Mouse (Mus musculus): ENCODE measurements around the gene Gipc1.
A peak's percentile ranks its signal among the peaks of the same experiment; 100 is the strongest.

Gipc1 gene

GRCm38 (mm10) chr8:83652030-83652743 is at the start of gene Gipc1:
Gipc1 (plus strand) TSS chr8:83652677.
- peak; percentile 95 to 97 for DNase-seq (ENCODE audit: low spot score in 2 of 2)

DNA sequence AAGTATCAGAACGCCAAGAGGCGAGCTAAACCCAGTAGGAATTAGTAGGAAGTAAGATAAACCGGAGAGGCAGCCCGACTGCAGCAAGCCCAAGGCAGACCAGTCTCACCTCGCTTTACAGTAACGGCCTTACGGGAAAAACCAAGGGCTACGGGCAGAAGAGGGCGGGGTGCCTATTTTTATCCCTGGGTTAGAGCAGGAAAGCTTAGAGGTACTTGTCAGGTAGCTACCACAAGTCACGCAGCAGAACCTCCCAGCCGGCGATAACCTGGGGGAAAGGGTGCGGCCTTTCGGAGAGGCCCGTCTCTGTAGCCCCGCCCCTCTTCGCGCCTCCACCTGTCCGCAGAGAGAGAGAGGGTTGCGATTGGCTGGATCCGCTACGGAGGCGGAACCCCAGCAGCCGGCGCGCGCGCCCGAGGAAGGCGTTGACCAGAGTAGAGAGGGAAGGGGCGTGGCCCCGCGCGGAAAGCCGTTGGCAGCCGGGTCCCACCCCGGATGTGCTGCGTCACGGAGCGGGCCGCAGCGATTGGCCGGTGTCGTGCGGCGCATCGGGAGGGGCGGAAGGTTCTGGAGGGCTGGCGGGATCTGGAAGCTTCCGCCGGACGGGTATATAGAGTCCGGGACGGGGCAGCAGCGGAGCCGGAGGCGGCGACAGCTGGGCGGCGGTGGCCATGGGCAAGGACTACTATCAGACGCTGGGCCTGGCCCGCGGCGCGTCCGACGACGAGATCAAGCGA is 44.6 kb upstream of the Gipc1 start, which contains the start of the genes Tecr and Dnajb1:
Gene Tecr (minus strand): TSS at position 311 of the 737 bp plus-strand sequence.
Gene Dnajb1 (plus strand): TSS at position 533 of the 737 bp plus-strand sequence.
- DNase-seq (ENCODE audit: low spot score in 2 of 2): peak; percentile 100

- DNase-seq (ENCODE audit: low spot score in 2 of 2): peak; percentile 78 to 81
Measured at GRCm38 (mm10) chr8:83608398-83608829, 44.1 kb upstream of the Gipc1 start.

- no peak for DNase-seq (ENCODE audit: low spot score in 2 of 2)
Measured at GRCm38 (mm10) chr8:83609086-83609485, 43.4 kb upstream of the Gipc1 start.

DNA sequence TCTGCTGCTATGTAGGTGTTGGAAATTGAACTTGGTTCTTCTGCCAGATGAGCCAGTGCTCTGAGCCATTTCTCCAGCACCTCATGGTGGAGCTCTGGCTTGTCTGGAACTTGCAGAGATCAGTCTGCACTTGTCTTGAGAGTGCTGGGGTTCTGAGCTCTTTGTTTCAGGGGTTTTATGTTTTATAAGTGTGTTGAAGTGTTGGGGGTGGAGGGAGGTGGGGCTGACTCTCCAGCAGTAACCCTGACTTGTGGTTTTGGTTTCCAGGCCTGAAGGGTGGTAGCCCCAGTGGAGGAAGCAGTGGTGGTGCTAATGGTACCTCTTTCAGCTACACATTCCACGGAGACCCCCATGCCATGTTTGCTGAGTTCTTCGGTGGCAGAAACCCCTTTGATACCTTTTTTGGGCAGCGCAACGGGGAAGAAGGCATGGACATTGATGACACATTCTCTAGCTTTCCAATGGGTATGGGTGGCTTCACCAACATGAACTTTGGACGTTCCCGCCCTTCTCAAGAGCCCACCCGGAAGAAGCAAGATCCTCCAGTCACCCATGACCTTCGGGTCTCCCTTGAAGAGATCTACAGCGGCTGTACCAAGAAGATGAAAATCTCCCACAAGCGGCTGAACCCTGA is 42.8 kb upstream of the Gipc1 start:
- no peak for DNase-seq (ENCODE audit: low spot score in 2 of 2)

DNA sequence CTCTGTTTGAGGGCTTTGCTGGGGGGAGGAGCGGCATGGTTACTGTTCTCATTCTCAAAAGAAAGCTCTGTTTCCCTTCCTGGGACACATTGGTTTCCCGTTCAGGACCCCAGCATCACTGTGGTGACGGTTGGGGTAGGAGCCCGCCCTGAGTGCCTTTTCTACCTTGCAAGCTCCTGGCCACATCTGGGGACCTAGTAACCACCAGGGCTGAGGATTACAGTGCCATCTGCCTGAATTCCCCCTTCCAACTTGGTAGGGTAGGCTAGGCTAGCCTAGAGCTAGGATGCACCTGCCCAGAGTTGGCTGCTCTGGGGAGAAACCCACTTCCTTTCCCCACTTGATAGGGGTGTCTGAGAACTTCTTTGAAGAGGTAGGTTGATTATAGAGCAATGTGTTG is 40.6 kb upstream of the Gipc1 start:
- no peak for DNase-seq (ENCODE audit: low spot score in 2 of 2)

DNA sequence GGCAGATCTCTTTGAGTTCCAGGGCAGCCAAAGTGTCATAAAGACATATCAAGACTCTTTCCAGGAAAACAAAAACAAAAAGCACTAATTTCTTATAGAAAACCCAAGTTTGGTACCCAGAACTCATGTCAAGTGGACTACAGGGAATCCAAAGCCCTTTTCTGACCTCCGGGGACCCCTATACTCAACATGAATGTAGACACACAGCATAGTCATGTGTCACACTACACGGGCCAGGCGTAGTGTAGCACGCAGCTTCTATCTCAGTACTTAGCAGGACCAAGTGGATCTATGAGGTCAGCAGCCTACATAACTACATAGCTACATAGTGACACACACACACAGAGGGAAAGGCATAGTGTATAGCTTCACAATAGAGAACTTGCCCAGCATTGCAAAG is 38.8 kb upstream of the Gipc1 start:
- DNase-seq (ENCODE audit: low spot score in 2 of 2): no peak

DNA sequence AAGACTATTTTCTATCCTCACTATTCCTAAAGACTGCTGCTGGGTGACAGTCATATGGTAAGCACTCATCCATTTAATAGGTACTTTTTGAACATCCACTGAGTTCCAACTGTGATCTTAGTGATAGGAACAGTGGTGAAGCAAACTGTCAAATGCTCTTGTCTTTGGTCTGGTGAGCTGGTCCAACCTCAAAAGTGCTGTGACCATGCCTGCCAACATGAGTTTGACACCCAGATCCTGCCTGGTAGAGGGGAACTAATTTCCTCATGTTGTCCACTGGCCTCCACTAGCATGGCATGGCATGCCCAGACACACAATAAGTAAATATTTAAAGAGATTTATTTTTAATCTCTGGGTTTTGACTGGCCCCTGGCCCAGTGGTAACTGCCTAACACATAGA is 35.9 kb upstream of the Gipc1 start:
- DNase-seq (ENCODE audit: low spot score in 2 of 2): no peak

GRCm38 (mm10) chr8:83617111-83617510 is 35.4 kb upstream of the Gipc1 start:
- no peak for DNase-seq (ENCODE audit: low spot score in 2 of 2)

GRCm38 (mm10) chr8:83618566-83618965 is 33.9 kb upstream of the Gipc1 start:
- no peak for DNase-seq (ENCODE audit: low spot score in 2 of 2)

GRCm38 (mm10) chr8:83619568-83620285 is 32.8 kb upstream of the Gipc1 start:
- DNase-seq (ENCODE audit: low spot score in 2 of 2): no peak

- DNase-seq (ENCODE audit: low spot score in 2 of 2): no peak
Measured at GRCm38 (mm10) chr8:83621691-83622388, 30.6 kb upstream of the Gipc1 start.

- DNase-seq (ENCODE audit: low spot score in 2 of 2): peak; percentile 82 to 86
Measured at GRCm38 (mm10) chr8:83622389-83622989, 30.0 kb upstream of the Gipc1 start.

DNA sequence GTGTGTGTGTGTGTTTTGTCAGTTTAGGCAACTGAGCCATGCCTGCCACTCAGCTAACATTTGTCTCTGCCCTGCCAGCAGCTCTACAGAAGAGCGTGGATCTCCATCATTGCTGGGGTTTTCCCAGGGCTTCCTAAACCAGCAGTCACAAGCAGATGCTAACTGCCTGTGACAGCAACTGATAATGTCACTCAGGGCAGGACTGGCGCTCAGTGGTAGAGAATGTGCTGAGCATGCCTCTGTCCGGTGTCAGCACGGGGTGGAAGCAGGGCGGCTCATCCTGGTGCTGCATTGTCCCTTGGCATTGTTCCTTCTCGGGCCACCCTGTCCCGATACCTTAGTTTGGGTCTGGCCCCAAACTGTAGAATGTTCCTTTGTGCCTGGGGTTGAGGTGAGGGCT is 28.9 kb upstream of the Gipc1 start:
- DNase-seq (ENCODE audit: low spot score in 2 of 2): no peak

- no peak for DNase-seq (ENCODE audit: low spot score in 2 of 2)
Measured at GRCm38 (mm10) chr8:83624739-83625138, 27.7 kb upstream of the Gipc1 start.

DNA sequence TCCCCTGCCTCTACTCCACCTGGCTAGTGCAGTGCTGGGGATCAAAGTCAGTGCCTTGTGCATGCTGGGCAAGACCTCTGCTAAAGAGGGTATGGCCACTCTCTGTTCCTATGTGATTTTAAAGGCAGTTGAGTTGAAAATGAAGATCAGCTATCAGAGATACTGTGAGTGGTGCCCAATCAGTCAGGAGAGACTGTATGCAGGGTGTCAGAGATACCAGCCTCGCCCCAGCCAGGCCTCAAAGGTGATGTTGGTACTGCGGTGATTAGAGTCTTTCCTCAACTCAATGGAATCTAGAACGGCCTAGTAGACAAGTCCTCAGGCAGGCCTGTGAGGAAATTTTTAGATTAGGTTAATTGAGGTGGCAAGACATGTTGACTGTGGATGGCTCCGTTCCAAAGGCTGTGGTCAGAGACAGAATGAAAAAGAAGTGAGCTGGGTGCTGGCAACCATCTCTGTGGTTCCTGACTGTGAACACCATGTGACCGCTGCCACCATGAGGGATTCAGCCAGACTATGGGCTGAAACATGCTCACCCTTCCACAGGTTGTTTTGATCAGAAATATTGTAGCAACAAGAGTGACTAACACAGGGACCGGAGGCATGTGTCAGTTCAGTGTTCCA is 26.7 kb upstream of the Gipc1 start:
- no peak for DNase-seq (ENCODE audit: low spot score in 2 of 2)

DNA sequence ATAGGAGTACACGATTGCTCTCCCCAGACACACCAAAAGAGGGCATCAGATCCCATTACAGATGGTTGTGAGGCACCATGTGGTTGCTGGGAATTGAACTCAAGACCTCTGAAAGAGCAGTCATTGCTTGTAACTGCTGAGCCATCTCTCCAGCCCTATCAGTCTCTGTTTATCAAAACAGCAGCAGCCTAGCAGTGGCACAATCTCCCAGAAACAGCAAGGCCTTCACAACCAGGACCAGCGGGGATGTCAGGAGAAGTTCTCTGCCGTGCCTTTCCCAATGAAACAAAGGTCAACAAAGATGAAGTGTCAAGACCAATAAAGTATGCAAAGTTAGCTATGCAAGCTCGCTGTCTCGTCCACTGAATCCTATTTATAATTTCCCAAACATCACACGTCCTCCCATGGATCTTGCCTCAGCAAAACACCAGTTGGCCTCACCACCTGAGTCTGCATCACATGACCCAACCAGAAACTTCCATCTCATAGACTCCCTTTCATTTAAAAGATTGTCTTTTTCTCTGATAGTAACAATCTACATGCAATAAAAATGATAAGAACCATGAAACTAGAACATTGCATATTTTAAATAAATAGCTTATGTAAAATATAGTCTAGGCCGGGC is 20.3 kb upstream of the Gipc1 start:
- no peak for DNase-seq (ENCODE audit: low spot score in 2 of 2)

- no peak for DNase-seq (ENCODE audit: low spot score in 2 of 2)
Measured at GRCm38 (mm10) chr8:83638856-83639255, 13.6 kb upstream of the Gipc1 start.

DNA sequence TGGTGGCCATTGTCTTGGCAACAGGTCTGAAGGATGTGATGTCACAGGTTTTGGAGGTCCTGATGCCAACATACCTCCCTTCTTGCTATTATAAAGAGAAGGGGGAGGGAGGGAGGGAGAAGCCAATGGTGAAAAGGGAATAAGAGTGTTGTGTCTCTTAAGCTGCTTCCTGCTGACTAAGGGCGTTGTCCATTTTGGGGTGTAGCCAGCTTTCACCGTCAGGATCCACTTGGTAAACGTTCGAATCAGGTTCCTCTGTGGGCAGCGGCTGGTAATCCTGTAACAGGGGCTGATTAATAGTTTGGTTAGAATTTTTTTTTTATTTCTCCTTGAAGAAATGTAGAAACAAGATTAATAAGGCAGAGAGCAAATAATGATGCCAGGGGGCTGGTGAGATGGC is 12.8 kb upstream of the Gipc1 start:
- no peak for DNase-seq (ENCODE audit: low spot score in 2 of 2)

- DNase-seq (ENCODE audit: low spot score in 2 of 2): no peak
Measured at GRCm38 (mm10) chr8:83647511-83647910, 5.0 kb upstream of the Gipc1 start.
